Mouse (Mus musculus): Measurements from ENCODE around the gene Rabgap1l.

DNA sequence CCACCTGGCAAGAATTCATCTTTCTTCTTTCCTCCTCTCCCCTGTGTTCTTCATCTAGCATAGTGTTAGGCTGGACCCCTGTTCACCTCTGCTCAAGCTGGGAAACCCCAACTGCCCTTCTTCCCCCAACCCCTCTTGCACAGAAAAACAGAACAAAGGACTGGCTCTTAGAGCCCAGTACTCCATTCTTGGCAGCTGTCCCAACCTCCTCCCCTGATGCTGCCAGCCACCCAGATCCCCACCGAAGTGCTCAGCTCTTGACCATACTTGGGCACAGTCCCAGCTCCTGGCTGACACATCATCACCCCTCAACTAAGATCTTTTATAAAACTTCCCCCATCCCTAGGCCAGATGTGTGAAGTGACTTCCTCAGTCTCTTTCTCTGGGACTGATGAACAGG is 422.5 kb downstream of the Rabgap1l start:
- no peak for TF ChIP-seq CTCF (IDR thresholded peaks at IDR 0.05; ENCODE audit: low read depth, low read length)
- no peak for TF ChIP-seq POLR2A (IDR thresholded peaks at IDR 0.05; ENCODE audit: insufficient read depth, low read length)
